Mouse (Mus musculus) kidney, postnatal 0 days (tissue): ENCODE data around the gene Papss2. TPM values are rescaled to one million over a fixed set of nuclear protein-coding genes. Genes with fewer than 3 reads are reported as not detected.

ENCODE experiments used
- ATAC-seq: fragments of 200-750 bp; cut with Nextera tagmentation; replicated peaks from 2 replicates; pipeline ENCODE4 v1.8.0; 2017; ENCODE audit warnings: low read depth, moderate number of reproducible peaks, moderate TSS enrichment, moderate library complexity; ENCODE audit not compliant: low FRiP score
- DNase-seq: peaks from one replicate; pipeline ENCODE4 v3.0.0-alpha.2; 2016; ENCODE audit warnings: low spot score
- H3K27ac ChIP-seq: fragments of 300-500 bp; sonication (generic); 2 replicates; pipeline ENCODE4 v1.5.1; 2014; ENCODE audit warnings: mild to moderate bottlenecking
- H3K27me3 ChIP-seq: fragments of 300-500 bp; sonication (generic); 2 replicates; pipeline ENCODE4 v1.6.1; 2014; ENCODE audit warnings: low read length, mixed read lengths; ENCODE audit not compliant: insufficient read depth
- H3K36me3 ChIP-seq: fragments of 300-500 bp; sonication (generic); 2 replicates; pipeline ENCODE4 v1.6.1; 2014; ENCODE audit warnings: low read length, mixed read lengths; ENCODE audit not compliant: insufficient read depth
- H3K4me1 ChIP-seq: fragments of 300-500 bp; sonication (generic); replicated peaks from 2 replicates; pipeline ENCODE4 v1.6.1; 2014; ENCODE audit warnings: antibody characterized with exemption, low read length, mixed read lengths; ENCODE audit not compliant: insufficient read depth
- H3K4me2 ChIP-seq: fragments of 300-500 bp; sonication (generic); 2 replicates; pipeline ENCODE4 v1.6.1; 2014; ENCODE audit warnings: mild to moderate bottlenecking, low read length, moderate library complexity, mixed read lengths
- H3K4me3 ChIP-seq: fragments of 300-500 bp; sonication (generic); replicated peaks from 2 replicates; pipeline ENCODE4 v1.5.1; 2014; ENCODE audit warnings: low read depth, low read length
- H3K9ac ChIP-seq: fragments of 300-500 bp; sonication (generic); 2 replicates; pipeline ENCODE4 v1.6.1; 2014; ENCODE audit warnings: low read depth, low read length
- H3K9me3 ChIP-seq: fragments of 300-500 bp; sonication (generic); replicated peaks from 2 replicates; pipeline ENCODE4 v1.6.1; 2016; ENCODE audit warnings: low read length, inconsistent platforms, mixed read lengths
- CTCF ChIP-seq: IDR thresholded peaks from 2 replicates; pipeline ENCODE4 v1.5.1; 2016; ENCODE audit warnings: antibody characterized with exemption, low read depth, mild to moderate bottlenecking, moderate library complexity
- WGBS: fragments of 180-500 bp; shearing (Covaris S2); extraction: QIAGEN DNeasy Blood & Tissue Kit; methylation state at CpG from one replicate; pipeline ENCODE4 v1.1.7; 2014; 5-methylcytosine and 5-hydroxymethylcytosine counted together
- polyA plus RNA-seq: library from polyadenylated mRNA; unstranded; fragments of >200 nt; fragmentation: Nextera tagmentation; extraction: Ambion mirVana; gene quantifications from 2 replicates; pipeline ENCODE4 v1.2.1, GENCODE M21; 2015

Gene Papss2
- polyA plus RNA-seq, 1 experiment from 2014 or later, result 28.3 TPM

DNA sequence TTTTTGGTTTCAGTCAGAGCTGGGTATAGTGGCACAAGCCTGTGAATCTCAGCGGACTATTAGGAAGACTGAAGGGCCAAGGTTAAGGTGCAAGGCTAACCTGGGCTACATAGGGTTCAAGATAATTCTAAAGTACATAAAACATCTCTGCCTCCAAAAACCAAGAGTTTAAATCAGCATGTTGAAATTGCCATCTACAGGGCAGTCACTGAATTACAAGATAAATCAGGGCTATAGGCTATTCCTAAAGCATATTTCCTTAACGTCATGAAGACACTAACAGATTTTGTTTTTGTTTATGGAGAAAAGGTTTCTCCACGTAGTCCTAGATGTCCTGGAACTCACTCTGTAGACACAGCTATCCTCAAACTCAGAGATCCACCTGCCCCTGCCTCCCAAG, 114.7 kb downstream of the Papss2 start:
- Histone ChIP-seq H3K36me3 (no peaks in the 10 kb centered on the region), H3K4me1 (peaks cover 13% of the 10 kb centered on the region), H3K27ac (no peak overlapping the region), H3K4me2 (no peak overlapping the region), H3K9me3 (no peaks in the 10 kb centered on the region), H3K9ac (no peak overlapping the region), H3K27me3 (no peaks in the 10 kb centered on the region), H3K4me3 (no peak overlapping the region)
- TF ChIP-seq CTCF, result peak; percentile 65
- peak; percentile 61 for DNase-seq
- 52% methylated on average over 3 of the region's 3 CpGs for WGBS
- no peak for ATAC-seq

DNA sequence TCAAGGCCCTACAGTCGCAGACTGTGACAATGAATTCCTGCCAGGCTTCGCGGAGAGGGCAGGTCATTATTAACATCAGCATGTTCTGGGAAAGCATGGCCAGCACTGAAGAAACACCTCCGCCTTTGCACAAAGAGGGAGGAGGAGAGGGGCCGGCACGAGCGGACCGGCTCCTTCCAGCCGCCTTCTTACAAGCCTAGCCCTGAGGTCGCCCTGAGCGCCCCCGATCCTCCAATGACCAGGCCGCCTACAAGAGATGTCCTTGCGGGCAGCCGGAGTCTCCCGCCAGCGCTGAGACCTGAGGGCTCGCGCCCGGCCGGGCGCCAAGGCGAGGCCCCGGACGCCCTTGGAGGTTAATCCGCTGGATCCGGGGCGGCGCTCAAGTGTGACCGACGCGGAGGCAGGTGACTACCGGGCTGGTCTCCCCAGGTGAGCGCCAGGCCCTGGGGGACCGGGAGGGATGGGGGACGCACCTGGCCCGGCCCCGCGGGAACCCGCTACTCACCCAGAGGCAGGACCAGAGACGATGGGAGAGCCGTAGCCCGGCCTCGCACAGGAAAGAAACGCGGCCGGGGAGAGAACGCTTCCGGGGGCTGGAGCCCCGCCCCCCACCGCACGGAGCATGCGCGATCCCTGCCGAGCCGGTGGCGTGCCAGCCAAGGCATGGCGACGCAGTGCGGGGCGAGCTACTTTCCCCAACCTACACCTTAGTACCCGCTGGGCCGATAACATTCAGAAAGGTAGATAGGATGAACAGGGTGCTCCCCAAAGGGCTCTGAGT, 116.4 kb downstream of the Papss2 start:
- ATAC-seq, result peak; percentile 93
- no peak for TF ChIP-seq CTCF

DNA sequence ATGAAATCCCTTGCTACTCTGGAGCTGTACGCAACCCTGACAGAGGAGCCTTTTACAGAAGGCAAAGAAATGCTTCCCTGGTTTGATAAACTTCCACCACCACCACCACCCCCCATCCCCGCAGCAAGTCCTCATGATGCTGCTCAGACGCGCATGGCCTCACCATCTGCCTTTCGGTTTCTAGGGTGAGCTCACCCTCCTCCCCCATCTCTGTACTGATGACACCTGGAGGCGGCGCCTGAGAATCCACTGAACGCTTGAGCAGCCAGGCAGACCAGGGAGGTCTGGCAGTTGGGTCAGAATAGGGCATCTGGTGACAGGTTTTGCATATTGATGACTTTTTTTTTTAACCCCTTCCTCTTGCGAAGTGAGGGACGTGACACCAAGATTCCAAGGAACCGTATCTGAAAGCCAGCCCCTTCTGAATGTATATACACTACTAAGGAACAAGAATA, 117.0 kb downstream of the Papss2 start:
- H3K27ac ChIP-seq, result peak overlapping the region; percentile 87
- H3K27me3 ChIP-seq, result no peaks in the 10 kb centered on the region
- peaks cover 13% of the 10 kb centered on the region for H3K4me1 ChIP-seq
- peak; percentile 93 for DNase-seq
- peak overlapping the region; percentile 75 for H3K9ac ChIP-seq
- 1% methylated on average over 11 of the region's 11 CpGs for WGBS
- ATAC-seq, result peak; percentile 90
- no peaks in the 10 kb centered on the region for H3K9me3 ChIP-seq
- TF ChIP-seq CTCF, result peak; percentile 27; the same call in 1 of the 2 replicates
- no peaks in the 10 kb centered on the region for H3K36me3 ChIP-seq
- H3K4me2 ChIP-seq, result peak overlapping the region; percentile 73
- H3K4me3 ChIP-seq, result peak overlapping the region; percentile 65

More for the DNA sequence above, 116.4 kb downstream of the Papss2 start:
- Histone ChIP-seq H3K36me3 (no peaks in the 10 kb centered on the region), H3K4me1 (peaks cover 13% of the 10 kb centered on the region), H3K4me2 (peak overlapping the region; percentile 73), H3K27me3 (no peaks in the 10 kb centered on the region), H3K9me3 (no peaks in the 10 kb centered on the region), H3K9ac (peak overlapping the region; percentile 75), H3K4me3 (peak overlapping the region; percentile 65), H3K27ac (peak overlapping the region; percentile 87)
- under 1% methylated on average over 57 of the region's 63 CpGs for WGBS
- DNase-seq, result peak; percentile 87

DNA sequence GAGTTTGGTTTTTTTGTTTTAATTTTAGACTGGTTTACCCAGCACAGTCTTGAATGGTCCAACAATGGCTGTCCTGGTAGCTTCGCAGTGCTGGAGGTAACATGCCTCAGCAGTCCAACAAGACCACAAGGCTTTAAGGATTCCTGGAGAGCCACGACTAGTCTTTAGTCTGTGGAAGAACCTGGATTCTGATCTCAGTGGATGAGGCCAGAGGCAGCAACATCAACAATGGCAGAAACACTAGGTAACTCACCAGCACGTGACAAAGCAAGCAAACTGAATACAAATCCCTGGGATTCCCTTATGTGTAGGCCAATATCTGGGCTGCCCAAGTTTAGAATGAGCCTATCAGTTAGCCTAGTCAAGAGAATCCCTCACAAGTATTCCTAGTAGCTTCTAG, 117.9 kb downstream of the Papss2 start:
- TF ChIP-seq CTCF, result no peak
- WGBS, result 76% methylated on average over 3 of the region's 3 CpGs
- H3K36me3 ChIP-seq, result no peaks in the 10 kb centered on the region
- no peaks in the 10 kb centered on the region for H3K9me3 ChIP-seq
- no peak overlapping the region for H3K4me3 ChIP-seq
- no peak overlapping the region for H3K27ac ChIP-seq
- H3K4me1 ChIP-seq, result peaks cover 13% of the 10 kb centered on the region
- H3K27me3 ChIP-seq, result no peaks in the 10 kb centered on the region
- H3K4me2 ChIP-seq, result no peak overlapping the region
- DNase-seq (no peak), ATAC-seq (no peak)
- H3K9ac ChIP-seq, result no peak overlapping the region

DNA sequence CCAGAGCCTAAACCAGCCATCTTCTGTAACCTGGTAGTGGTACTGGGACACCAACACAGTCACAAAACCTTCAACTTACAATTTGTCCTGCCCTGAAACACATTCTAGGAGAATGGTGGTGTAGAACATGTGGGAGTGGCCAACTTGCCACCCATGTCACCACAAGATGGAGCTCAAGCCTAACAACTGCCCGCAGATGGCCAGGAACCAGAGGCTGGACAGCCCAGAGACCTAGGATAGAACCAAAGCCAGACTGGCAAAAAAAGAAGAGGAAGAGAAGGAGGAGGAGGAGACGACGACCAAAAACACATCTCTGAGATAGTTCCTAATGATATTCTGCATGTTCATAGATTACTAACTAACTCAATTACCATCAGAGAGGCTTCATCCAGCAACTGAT, 119.6 kb downstream of the Papss2 start:
- Histone ChIP-seq H3K4me2 (no peak overlapping the region), H3K9me3 (no peaks in the 10 kb centered on the region), H3K27me3 (no peaks in the 10 kb centered on the region), H3K4me3 (no peak overlapping the region), H3K9ac (no peak overlapping the region), H3K27ac (no peak overlapping the region), H3K36me3 (no peaks in the 10 kb centered on the region), H3K4me1 (peaks cover 13% of the 10 kb centered on the region)
- WGBS, result 3% methylated on average over 3 of the region's 3 CpGs
- TF ChIP-seq CTCF, result peak; percentile 94
- DNase-seq (peak; percentile 86), ATAC-seq (no peak)

DNA sequence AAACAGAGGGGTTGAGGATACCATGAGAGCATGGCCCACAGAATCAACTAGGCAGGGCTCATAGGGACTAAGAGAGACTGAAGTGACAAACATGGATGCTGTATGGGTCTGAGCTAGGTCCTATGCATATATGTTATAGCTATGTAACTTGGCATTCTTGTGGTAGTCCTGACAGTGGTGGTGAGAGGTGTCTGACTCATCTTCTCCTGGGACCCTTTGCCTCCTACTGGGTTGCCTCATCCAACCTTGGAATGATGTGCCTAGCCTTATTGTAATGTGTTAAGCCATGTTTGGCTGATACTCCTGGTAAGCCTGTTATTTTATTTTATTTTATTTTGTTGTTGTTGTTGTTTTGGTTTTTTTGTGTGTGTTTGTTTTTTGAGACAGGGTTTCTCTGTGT, 120.1 kb downstream of the Papss2 start:
- no peaks in the 10 kb centered on the region for H3K36me3 ChIP-seq

More for the DNA sequence above, 120.1 kb downstream of the Papss2 start:
- Histone ChIP-seq H3K9ac (no peak overlapping the region), H3K9me3 (no peaks in the 10 kb centered on the region), H3K4me1 (peaks cover 13% of the 10 kb centered on the region), H3K4me2 (no peak overlapping the region), H3K4me3 (no peak overlapping the region), H3K27ac (no peak overlapping the region), H3K27me3 (no peaks in the 10 kb centered on the region)
- DNase-seq (no peak), ATAC-seq (no peak)
- TF ChIP-seq CTCF, result no peak

Other genes with a start within 250 kb of the Papss2 start
- 42.4 and 46.1 TPM in 2 replicates for gene Sgms1, start 206.1 kb upstream of the Papss2 start, polyA plus RNA-seq
- gene Rpl9-ps6, start 129.2 kb upstream of the Papss2 start, polyA plus RNA-seq, result 145 and 154 TPM in 2 replicates
- 71.8 and 73.2 TPM in 2 replicates for gene Minpp1, start 110.0 kb upstream of the Papss2 start, polyA plus RNA-seq
- 79.2 and 83.7 TPM in 2 replicates for gene Atad1, start 144.0 kb downstream of the Papss2 start, polyA plus RNA-seq
- 8.9 and 9.2 TPM in 2 replicates for gene Pten, start 161.7 kb downstream of the Papss2 start, polyA plus RNA-seq